Mouse (Mus musculus): ENCODE measurements around the gene Rps18. TPM values are rescaled to one million over a fixed set of nuclear protein-coding genes. Genes with fewer than 3 reads are reported as not detected.
"Not testable (repeated sequence)": the region's sequence is repeated elsewhere in the genome, so short reads cannot be mapped to it uniquely, and the experiment has no call there.

The Rps18 gene
- polyA plus RNA-seq, 1 experiment from 2014 or later: 1,803 TPM

DNA sequence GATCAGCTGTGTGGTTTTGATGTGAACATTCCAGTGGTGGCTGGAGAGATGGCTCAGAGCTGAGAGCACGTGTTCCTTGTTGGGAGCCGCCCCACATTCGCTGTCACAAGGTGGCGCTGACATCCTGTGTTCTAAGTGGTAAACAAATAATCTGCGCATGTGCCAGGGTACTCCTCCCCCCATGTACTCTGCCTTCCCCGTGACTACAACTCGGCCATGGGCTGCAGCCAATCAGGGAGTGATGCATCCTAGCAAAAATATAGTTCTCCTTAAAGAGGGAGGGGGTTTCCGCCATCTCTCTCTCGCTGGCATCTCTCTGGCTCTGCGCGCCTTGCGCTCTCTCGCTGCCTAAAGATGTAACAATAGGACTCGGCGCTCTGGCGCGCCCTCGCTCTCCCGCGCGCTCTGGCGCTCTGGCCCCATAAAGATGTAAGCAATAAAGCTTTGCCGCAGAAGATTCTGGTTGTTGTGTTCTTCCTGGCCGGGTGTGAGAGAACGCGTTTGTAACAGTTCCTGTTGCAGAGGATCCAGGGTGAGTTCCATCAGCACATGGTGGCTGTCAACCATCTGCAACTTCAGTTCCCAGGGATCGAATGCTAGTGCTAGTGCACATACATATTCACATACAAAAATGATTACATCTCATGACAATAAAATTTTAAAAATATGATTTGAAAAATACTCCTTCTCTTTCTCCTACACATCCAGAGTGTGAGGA, 25.6 kb upstream of the Rps18 start:
- Histone ChIP-seq H3K4me2 (peak overlapping the region; percentile 79), H3K4me3 (replicated peaks) (peak overlapping the region; percentile 51), H3K27me3 (replicated peaks) (peaks cover 36% of the 10 kb centered on the region), H3K27ac (peak overlapping the region; percentile 82), H3K4me1 (peaks cover 19% of the 10 kb centered on the region; the same call in 1 of the 2 replicates)
- not testable (repeated sequence) for H3K9ac ChIP-seq, H3K36me3 ChIP-seq, H3K9me3 ChIP-seq
- under 1% methylated on average over 27 of the region's 27 CpGs for WGBS
- peak; percentile 77 for ATAC-seq (ENCODE audit: insufficient read depth, low FRiP score, low read depth)

DNA sequence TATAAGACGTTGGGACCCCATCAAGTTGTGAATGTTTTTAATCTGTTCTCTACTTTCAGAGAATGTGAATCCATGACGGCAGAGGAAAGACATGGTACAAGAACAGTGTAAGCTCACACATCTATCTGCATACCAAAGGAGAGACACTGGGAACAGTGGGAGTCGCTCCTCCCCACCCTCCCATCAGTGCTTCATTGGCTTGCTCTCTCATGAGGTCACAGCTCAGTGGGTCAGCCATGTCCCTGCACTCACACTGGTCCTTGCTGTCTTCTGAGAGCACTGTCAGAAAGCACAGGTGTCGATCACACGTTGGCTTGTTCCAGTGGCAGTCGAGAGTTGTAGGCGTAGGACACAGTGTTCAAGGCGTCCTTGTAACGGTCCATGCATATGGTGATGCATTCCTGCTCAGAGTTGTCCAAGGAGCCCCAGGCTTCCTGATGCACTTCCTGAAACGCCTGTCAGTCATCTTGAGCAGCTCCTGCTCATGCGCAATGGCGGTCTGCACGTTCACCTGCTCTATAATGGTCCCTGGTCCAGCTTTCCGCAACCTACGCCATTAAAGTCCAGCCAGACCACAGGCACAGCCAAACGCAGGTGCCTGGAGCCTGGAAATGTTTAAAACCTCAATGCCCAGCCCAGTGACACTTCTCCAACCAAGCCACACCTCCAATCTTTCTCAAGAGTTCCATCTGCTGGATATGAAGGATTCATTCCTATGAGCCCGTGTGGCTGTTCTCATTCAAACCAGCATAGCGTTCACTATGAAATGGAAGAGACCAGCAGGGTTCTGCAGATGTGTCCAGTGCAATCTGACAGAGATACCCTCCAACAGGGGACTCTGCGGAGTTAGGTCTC, 24.6 kb upstream of the Rps18 start:
- H3K4me1 ChIP-seq: peaks cover 19% of the 10 kb centered on the region; the same call in 1 of the 2 replicates
- no peaks in the 10 kb centered on the region for H3K9me3 ChIP-seq
- H3K9ac ChIP-seq: no peak overlapping the region
- no peak overlapping the region for H3K27ac ChIP-seq
- no peak for ATAC-seq (ENCODE audit: insufficient read depth, low FRiP score, low read depth)
- no peaks in the 10 kb centered on the region for H3K36me3 ChIP-seq
- H3K27me3 ChIP-seq (replicated peaks): peaks cover 42% of the 10 kb centered on the region
- peak overlapping the region; percentile 79 for H3K4me2 ChIP-seq
- no peak overlapping the region for H3K4me3 ChIP-seq (replicated peaks)
- 74% methylated on average over 19 of the region's 19 CpGs for WGBS

DNA sequence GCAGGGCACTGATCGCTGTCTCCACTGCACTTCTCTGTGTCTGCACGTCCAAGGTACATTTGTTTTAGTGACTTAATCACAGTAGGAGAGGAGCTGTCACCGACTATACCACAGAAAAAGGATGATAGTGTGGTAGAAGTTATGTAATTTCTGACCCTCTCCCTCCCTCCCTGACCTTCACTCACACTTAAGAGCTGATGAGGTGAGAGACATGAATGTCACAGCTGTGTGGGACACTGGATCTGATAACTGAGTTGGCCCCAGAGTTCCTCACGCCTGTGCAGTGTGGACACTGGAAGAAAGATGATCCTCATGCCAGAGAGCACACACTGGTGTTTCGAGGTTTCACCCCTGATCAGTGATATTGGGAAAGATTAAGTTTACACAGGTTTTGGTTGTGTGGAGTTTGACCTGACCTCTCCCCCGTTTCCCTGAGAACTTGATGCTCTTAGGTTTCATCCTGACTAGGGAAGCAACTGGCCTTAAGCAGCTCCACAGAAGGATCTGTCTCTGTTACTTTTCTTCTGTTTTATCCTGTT, 23.8 kb upstream of the Rps18 start:
- 69% methylated on average over 6 of the region's 6 CpGs for WGBS
- ATAC-seq (ENCODE audit: insufficient read depth, low FRiP score, low read depth): no peak
- Histone ChIP-seq H3K4me3 (replicated peaks) (no peak overlapping the region), H3K27ac (no peak overlapping the region), H3K4me1 (peaks cover 19% of the 10 kb centered on the region; the same call in 1 of the 2 replicates), H3K36me3 (no peaks in the 10 kb centered on the region), H3K9ac (no peak overlapping the region), H3K4me2 (no peak overlapping the region), H3K9me3 (no peaks in the 10 kb centered on the region), H3K27me3 (replicated peaks) (peaks cover 42% of the 10 kb centered on the region)

DNA sequence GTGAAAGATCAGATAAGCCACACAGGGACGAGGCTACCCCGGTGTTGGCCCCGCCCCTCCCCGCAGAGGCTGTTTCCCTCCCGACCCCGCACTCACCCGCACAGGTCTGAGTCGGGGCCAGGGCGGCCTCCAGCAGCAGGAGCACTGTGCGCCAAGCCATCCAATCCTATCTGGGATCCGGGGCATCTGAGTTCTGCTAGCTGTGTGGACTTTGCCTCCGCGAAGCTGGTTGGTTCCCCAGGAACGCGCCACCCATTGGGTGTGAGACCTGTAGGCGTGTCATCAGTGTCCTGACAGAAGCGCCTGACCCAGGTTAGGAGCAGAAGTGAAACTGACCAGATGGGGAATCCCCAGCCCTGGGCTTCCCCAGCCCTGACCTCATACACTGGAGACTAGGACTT, 22.8 kb upstream of the Rps18 start:
- Histone ChIP-seq H3K4me2 (peak overlapping the region; percentile 81), H3K27me3 (replicated peaks) (peaks cover 42% of the 10 kb centered on the region), H3K27ac (no peak overlapping the region), H3K4me3 (replicated peaks) (peak overlapping the region; percentile 42), H3K36me3 (no peaks in the 10 kb centered on the region), H3K9ac (no peak overlapping the region), H3K4me1 (peaks cover 19% of the 10 kb centered on the region; the same call in 1 of the 2 replicates), H3K9me3 (no peaks in the 10 kb centered on the region)
- WGBS: 1% methylated on average over 16 of the region's 17 CpGs
- ATAC-seq (ENCODE audit: insufficient read depth, low FRiP score, low read depth): peak; percentile 85

DNA sequence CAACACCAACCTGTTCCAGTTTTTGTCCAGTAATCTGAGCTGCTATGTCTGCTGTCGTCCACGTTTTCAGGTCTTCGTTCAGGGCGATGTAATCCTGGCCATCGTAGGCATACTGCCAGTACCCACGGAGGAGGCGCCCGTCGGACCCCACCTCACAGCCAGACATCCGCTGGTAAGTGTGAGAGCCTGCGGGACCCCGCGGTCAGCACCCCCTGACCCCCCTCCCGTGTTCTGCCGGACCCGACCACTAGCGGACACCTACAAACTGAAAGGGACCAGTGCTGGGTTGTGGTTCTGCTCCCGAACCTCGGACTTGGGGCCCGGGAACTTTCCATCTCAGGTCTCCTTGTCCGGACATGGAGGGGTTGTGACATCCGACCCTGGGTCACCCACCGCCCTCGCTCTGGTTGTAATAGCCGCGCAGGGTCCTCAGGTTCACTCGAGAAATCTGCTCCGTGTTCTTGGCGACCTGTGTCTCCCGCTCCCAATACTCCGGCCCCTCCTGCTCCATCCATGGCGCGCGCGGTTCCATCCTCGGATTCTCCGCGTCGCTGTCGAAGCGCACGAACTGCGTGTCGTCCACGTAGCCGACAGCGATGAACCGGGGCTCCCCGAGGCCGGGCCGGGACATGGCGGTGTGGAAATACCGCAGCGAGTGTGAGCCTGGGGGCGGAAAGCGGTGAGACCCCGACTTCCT, 22.2 kb upstream of the Rps18 start:
- Histone ChIP-seq H3K4me3 (replicated peaks) (peak overlapping the region; percentile 42), H3K36me3 (no peaks in the 10 kb centered on the region), H3K9ac (no peak overlapping the region), H3K9me3 (no peaks in the 10 kb centered on the region), H3K27me3 (replicated peaks) (peaks cover 42% of the 10 kb centered on the region), H3K27ac (no peak overlapping the region), H3K4me2 (peak overlapping the region; percentile 81), H3K4me1 (peaks cover 19% of the 10 kb centered on the region; the same call in 1 of the 2 replicates)
- ATAC-seq (ENCODE audit: insufficient read depth, low FRiP score, low read depth): no peak
- WGBS: 2% methylated on average over 57 of the region's 57 CpGs

DNA sequence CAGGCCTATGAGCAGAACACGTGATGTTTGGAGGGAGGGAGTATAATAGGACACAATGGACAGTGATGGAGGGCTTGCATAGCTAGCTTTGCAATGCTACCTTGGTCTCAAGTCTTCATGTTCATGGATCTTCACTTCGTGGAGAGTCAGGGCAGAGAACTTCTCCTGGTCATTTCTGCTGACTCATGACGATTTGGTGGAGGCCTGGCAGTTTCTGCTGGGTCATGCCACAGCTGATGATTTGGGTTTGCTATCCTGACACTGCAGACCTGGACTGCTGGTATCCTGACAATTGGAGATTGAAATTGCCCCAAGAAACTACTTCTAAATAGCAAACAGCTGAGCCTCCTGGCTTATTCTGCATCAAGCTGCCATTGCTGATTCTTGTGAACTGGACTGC, 17.8 kb upstream of the Rps18 start:
- 62% methylated on average over 3 of the region's 3 CpGs for WGBS
- H3K27ac ChIP-seq: no peak overlapping the region
- no peak overlapping the region for H3K9ac ChIP-seq
- no peak overlapping the region for H3K4me2 ChIP-seq
- no peaks in the 10 kb centered on the region for H3K9me3 ChIP-seq
- no peak for ATAC-seq (ENCODE audit: insufficient read depth, low FRiP score, low read depth)
- H3K4me1 ChIP-seq: peaks cover 10% of the 10 kb centered on the region; the same call in 1 of the 2 replicates
- no peak overlapping the region for H3K4me3 ChIP-seq (replicated peaks)
- H3K36me3 ChIP-seq: no peaks in the 10 kb centered on the region
- peaks cover 23% of the 10 kb centered on the region for H3K27me3 ChIP-seq (replicated peaks)

DNA sequence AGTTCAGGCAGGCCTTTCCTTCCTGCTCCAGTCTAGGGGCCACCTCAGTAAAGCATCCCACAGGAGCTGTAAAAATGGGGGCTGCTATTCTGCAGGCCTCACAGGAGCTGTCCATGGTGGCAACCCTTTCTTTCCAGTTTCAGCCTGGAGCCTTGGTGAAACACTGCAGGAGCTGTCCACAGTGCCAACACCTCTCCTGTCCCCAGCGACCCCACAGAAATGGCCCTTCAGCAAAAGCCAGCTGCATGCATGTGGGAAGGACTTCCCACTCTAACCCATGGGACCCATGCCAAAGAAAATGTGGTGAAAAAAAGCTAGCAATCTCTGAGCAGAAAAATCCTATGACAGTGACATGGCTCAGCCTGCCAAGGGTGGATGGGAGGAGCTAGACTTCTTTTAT, 16.9 kb upstream of the Rps18 start:
- Histone ChIP-seq H3K9ac (no peak overlapping the region), H3K9me3 (no peaks in the 10 kb centered on the region), H3K36me3 (no peaks in the 10 kb centered on the region), H3K27ac (no peak overlapping the region), H3K27me3 (replicated peaks) (peaks cover 14% of the 10 kb centered on the region), H3K4me1 (0 out of 2 replicates have a peak, but pooled peaks cover 1% of the 10 kb centered on the region), H3K4me3 (replicated peaks) (no peak overlapping the region), H3K4me2 (no peak overlapping the region)
- 9% methylated on average over 1 of the region's 1 CpGs for WGBS
- ATAC-seq (ENCODE audit: insufficient read depth, low FRiP score, low read depth): no peak

DNA sequence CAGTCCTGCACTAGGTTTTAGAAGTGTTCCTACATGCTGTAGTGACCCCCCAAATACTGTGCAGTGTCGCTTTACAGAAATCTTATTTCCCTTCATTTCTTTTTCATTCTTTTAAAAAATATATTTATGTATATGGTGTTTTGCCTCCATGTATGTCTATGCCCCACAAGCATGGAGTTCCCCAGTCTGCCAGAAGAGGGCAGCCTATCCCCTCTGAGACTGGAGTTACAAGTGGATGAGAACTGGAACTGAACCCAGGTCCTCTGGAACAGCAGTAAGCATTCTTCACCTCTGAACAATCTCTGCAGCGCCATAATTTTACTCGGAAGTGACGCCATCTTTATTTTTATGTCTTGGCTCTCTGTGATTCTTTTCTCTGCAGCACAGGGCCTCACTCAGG, 13.6 kb upstream of the Rps18 start:
- H3K4me3 ChIP-seq (replicated peaks): no peak overlapping the region
- WGBS: 73% methylated on average over 4 of the region's 4 CpGs
- no peaks in the 10 kb centered on the region for H3K4me1 ChIP-seq
- H3K36me3 ChIP-seq: peaks cover 7% of the 10 kb centered on the region; the same call in 1 of the 2 replicates
- ATAC-seq (ENCODE audit: insufficient read depth, low FRiP score, low read depth): no peak
- H3K9me3 ChIP-seq: no peaks in the 10 kb centered on the region
- no peak overlapping the region for H3K9ac ChIP-seq
- no peak overlapping the region for H3K27ac ChIP-seq
- no peaks in the 10 kb centered on the region for H3K27me3 ChIP-seq (replicated peaks)
- no peak overlapping the region for H3K4me2 ChIP-seq

DNA sequence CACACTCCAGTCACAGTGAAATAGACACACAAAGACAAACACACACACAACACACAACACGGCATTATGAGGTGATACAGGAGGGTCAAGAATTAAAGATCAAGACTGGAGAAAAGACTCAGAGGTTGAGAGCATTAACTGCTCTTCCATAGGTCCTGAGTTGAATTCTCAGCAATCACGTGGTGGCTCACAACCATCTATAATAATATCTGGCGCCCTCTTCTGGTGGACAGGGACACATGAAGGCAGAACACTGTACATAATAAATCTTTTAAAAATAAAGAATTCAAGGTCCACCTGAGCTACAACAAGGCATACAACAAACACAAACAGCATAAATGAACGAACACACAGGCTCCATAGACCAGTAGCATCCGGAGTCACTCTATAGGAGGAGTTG, 13.1 kb upstream of the Rps18 start:
- no peak overlapping the region for H3K9ac ChIP-seq
- no peaks in the 10 kb centered on the region for H3K4me1 ChIP-seq
- no peak overlapping the region for H3K4me2 ChIP-seq
- H3K27ac ChIP-seq: no peak overlapping the region
- H3K9me3 ChIP-seq: no peaks in the 10 kb centered on the region
- no peak for ATAC-seq (ENCODE audit: insufficient read depth, low FRiP score, low read depth)
- peaks cover 9% of the 10 kb centered on the region; the same call in 1 of the 2 replicates for H3K36me3 ChIP-seq
- no peak overlapping the region for H3K4me3 ChIP-seq (replicated peaks)
- 24% methylated on average over 5 of the region's 5 CpGs for WGBS
- no peaks in the 10 kb centered on the region for H3K27me3 ChIP-seq (replicated peaks)

DNA sequence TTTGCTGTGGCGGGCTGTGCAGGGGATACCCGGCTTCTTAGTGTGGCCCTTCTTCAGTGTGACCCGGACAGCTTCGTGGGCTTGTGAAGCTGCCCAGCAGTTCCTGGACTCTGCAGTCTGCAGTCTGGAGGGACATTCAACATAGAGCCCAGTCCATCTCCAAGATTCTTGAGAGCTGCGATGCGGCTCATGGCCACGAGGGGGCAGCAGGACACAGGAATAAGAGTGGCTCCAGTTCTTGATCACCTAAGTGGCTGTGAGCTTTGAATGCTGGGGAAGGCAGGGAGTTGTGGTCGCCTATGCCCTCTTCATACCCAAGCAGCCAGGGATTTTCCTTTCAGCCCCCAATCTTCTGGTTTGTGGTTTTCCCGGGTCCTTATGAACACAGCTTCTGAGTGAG, 12.7 kb upstream of the Rps18 start:
- ATAC-seq (ENCODE audit: insufficient read depth, low FRiP score, low read depth): peak; percentile 58
- Histone ChIP-seq H3K9ac (no peak overlapping the region), H3K4me1 (no peaks in the 10 kb centered on the region), H3K27me3 (replicated peaks) (no peaks in the 10 kb centered on the region), H3K4me3 (replicated peaks) (no peak overlapping the region), H3K27ac (no peak overlapping the region), H3K9me3 (no peaks in the 10 kb centered on the region), H3K4me2 (no peak overlapping the region), H3K36me3 (peaks cover 12% of the 10 kb centered on the region; the same call in 1 of the 2 replicates)
- WGBS: 1% methylated on average over 9 of the region's 9 CpGs

DNA sequence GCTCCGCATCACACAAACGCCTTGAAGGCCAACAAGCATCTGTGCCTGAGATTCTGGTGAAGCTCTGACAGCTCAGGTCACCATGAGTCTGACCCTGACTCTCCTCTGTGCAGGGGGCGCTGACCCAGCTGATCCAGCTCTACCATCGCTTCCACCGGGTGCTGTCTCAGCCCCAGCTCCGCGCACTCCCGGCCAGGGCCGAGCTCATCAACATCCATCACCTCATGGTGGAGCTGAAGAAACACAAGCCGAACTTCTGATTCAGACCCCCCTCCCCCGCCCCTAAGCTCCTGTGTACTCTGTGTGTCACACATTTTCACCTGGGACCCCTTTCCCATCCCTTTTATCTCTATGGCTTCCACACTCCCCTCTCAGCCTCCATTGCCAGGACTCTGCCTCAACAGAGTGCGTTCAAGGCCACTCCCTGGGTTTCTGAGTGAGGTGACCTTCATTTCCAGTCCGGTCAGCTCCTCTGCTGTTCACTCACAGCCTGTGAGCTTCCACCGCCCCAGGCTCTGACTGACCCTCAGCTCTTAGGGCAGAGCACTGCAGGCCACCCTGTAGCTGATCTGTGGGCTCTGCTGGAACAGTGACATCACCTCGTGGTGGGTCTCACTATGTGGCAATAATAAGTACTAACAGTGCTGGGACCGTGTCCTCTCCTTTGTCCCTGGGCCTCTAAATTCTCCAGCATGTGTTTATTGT, 10.2 kb upstream of the Rps18 start:
- no peaks in the 10 kb centered on the region for H3K27me3 ChIP-seq (replicated peaks)
- no peak overlapping the region for H3K27ac ChIP-seq
- WGBS: 79% methylated on average over 16 of the region's 16 CpGs
- H3K4me2 ChIP-seq: no peak overlapping the region
- peaks cover 21% of the 10 kb centered on the region for H3K36me3 ChIP-seq
- H3K4me1 ChIP-seq: no peaks in the 10 kb centered on the region
- H3K9ac ChIP-seq: no peak overlapping the region
- ATAC-seq (ENCODE audit: insufficient read depth, low FRiP score, low read depth): no peak
- no peak overlapping the region for H3K4me3 ChIP-seq (replicated peaks)
- no peaks in the 10 kb centered on the region for H3K9me3 ChIP-seq

All from stomach, embryonic 15.5 days (tissue).